Mouse (Mus musculus): ENCODE measurements around the gene Pak2.

DNA sequence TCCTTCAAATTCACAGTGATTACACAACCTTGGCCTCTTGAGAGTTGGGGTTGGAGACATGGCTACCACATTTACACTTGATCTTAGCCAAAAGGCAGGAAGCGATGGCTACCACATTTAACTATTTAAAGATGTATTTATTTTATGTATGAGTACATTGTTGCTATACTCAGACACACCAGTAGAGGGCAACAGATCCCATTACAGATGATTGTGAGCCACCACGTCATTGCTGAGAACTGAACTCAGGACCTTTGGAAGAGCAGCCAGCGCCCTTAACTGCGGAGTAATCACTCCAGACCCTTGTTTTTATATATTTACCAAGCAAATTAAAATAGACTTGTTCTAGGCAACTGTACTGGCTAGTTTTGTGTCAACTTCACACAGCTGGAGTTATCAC is 36.8 kb downstream of the Pak2 start:
- TF ChIP-seq CTCF (conservative IDR thresholded peaks at IDR 0.05; ENCODE audit: insufficient read depth, insufficient read length, low read depth, low read length) (peak; percentile 16; the same call in 1 of the 2 replicates), POLR2A (IDR thresholded peaks at IDR 0.05; ENCODE audit: low read depth, low read length) (no peak)

Measured in kidney, adult 2 months (tissue).